Mouse (Mus musculus): Measurements from ENCODE around the gene Vwa8.

Vwa8 gene

DNA sequence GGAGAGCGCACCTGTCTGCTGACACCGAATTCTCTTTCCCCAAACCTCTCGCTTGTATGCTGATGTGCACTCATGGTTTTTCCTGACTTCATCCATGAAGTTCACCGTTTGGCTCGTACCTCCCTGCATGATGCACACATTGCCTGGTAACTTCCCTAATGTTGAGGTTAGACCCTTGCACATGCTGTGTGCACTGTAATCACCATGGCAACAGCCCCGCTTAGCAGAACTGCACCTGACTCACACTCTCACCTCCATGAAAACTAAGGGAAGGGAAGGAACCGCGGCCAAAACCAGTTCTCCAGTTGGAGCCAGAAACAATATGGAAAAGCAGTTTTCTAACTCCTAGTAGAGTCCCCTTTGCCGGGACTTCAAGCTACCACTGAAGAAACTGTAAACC lies 294.8 kb downstream of the Vwa8 start:
- DNase-seq (ENCODE audit: low read depth, low spot score): no peak

DNA sequence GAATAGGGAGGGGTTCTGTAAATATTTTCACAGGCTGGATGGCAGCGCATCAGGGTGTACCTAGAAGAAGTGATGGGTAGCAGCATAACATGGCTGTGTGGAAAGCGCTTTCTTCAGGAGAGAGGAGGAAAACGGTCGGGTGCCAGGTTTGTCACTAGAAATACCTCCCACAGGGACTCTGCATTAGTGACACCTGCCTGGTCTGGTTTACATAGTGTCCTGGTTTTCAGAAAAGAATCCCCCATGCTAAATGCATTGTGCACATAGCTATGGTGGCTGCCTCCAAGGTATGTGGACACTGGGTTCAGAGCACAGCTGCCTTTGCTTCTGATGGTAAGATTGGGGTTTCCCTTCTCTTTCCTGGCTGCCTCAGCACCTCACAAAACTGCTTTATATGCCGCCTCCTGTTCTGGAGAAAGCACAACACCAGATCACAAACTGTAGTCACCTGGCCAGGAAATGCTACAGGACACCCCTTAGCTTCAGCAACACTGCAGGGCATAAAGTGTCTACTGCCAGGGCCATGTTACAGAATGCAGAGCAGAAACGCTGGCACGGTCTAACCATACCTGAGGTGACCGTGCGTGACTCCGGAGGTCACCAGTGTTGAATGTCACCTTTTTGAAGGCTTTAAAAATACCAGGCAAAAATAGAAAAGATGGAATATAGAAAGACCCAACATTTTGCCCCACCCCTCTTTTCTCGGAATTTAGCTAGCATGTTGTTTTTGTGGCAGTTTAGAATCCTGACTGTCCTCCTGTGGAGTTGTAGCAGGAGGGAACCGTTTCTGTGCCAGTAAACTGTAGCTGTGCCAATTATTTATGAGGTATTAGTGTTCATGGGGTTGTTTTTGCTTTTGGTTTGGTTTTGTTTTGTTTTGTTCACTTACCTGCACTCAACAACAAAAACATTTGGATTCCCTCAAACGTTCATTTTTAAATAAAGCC lies 295.7 kb downstream of the Vwa8 start:
- no peak for DNase-seq (ENCODE audit: low read depth, low spot score)

DNA sequence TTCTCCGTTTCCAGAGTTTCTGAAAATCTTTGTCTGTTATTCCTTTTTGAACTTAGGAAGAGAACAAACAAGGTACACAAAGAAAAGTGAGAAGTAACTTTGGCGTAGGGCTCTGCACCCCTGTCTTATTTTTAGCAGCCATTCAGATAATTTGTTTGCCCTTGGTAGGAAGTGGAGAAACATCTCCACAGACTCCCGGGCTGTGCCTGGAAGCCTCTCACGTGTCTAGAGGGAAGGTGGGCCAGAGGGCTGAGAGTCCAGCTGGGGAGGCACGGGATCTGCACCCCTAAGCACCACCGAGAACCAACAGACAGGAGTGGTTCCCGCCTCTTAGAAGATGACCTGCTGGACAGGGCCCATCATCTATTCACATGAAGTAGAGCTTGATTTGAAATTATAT lies 302.9 kb downstream of the Vwa8 start:
- no peak for DNase-seq (ENCODE audit: low read depth, low spot score)

DNA sequence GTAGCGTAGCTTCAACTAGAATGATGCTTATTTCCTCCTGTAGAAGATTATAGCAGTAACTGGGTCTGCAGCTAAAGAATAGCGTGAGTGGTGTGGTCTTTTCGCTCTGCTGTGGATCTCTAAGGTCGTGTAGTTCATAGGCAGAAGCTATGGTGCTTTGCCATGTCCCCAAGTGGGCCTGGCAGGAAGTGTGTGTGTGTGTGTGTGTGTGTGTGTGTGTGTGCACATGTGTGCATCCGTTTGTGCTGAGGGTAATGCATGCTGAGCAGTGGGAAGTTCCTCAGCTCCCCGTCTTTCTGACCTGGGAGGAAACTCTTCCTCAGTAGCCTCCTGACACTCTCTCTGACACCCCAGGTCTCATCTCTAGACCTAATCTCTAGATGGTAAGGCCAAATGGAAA lies 305.0 kb downstream of the Vwa8 start:
- no peak for DNase-seq (ENCODE audit: low read depth, low spot score)

DNA sequence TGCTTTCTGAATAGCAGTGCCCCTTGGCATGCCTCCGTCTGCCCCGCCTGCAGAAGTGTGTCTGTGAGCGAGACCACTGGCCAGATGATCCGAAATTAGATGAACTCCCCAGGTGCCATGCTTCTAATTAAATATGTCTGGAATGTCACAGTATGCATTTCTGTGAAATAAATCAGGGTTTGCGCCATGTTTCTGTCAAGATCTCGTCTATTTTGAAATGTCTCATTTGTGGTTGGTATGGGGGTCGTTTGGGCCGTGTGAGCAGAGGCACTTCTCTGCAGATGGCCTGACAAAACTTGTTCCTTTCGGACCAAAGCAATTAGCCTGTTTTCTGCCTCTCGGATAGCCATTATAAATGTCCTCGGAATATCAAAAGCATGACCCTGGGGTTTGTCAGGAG lies 306.1 kb downstream of the Vwa8 start:
- no peak for DNase-seq (ENCODE audit: low read depth, low spot score)

DNA sequence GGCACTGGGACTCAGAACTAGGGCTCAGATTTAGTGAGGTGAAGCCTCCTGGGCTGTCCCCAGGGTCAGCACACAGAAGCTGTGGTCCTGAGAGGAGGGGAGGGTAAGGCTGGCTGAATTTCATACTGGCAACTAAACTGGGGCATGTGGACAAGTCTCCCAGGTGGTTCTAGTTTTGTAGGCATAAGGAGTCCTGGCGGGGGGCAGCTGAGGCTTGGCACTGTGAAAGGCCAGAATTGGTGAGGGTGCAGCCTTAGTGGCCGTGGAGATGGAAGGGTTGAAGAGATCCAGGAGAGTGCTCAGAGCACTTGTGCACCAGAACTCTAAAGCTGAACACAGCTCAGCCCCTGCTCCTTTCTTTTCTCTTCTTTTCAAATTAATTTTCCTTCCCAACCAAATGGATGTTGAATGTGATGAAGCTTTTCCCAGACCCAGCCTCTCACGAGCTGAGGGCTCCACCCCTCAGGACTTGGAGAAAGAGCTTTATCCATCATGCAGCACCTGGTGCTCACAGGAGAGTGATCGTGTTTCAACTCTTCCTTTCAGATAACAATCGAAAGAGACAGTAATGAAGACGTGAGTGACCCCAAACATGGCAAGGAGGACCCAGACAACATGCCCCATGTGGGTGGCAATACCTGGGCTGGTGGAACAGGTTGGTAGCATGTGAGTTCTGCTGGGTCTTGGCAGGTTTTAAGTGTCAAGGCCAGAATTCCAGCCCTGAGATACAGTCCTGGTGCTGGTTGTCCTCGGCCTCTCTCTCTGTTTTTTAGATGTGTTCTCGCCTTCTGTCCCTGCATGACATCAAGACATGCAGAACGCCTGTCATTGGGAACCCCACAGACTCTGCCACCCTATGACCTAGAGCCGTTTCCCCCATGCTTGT lies 307.9 kb downstream of the Vwa8 start:
- no peak for DNase-seq (ENCODE audit: low read depth, low spot score)

DNA sequence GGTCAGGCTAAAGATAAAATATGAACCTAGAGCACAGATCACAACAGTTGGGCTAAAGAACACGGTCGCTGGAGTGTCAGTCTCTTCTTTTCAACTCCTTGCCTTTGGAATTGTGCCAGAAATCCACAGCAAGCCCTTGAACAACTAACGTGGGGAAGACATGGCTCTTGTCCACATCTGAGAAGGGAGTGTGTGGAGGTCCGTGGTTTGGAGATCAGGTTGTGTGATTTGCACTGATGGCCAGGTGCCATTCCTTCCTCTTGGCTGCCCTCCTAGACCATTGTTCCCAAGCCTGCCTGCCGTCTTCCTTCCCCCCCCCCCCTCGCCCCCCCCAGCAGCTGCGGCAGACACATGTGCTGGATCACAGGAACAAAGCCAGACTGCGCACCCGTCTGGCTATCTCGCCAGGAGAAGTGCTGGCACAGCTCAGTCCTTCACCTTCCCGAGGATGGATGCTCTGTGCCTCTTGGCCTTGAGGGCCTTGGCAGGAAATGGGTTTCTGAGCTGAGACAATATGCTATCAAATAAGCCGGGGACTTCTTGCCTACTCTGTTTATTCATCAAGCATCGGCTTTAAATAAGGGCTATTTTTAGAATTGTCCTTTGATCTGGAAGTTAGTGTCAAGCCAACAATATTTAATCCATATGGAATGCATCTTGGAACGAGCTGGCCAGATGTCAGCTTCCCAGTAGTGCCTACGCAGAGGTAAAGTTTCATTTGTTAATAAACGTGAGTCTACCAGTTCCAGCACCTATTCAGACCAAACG lies 308.8 kb downstream of the Vwa8 start:
- no peak for DNase-seq (ENCODE audit: low read depth, low spot score)

DNA sequence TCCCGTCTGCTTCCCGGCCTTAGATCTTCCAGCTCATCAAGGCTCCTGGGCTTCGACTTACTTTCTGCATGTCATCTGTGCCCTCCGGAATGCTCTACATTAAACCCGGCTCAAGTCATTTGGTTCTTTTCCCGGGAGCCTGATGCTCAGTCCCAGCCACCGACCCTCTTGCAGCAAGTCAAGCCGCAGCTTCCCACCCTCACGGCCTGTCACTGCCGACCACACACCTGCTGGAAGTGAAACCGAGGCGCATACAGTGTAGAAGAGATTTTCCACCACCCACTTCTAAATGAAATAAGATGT lies 309.3 kb downstream of the Vwa8 start:
- no peak for DNase-seq (ENCODE audit: low read depth, low spot score)

DNA sequence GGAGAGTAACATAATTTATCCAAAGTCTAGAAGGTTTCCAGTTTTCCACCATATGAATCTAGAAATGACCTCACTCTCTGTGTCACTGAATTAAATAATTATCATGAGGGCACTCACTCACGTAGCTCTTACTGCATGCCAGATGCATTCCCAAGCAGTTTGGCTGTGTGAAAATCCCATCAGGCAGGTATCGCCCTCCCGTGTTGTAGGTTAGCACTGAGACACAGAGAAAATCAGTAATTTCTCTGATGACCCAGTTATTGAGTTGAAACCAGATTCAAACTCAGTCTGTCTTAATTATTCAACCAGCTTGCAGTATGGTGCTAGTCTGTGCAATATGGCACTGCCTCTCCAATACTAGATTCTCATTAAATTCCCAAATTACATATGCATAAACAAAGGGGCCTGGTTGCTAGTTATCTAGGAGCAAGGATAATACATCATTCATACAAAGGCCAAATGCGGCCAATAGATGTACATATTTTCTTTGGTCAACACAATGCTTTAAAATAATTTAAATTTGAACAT lies 309.9 kb downstream of the Vwa8 start:
- DNase-seq (ENCODE audit: low read depth, low spot score): no peak

DNA sequence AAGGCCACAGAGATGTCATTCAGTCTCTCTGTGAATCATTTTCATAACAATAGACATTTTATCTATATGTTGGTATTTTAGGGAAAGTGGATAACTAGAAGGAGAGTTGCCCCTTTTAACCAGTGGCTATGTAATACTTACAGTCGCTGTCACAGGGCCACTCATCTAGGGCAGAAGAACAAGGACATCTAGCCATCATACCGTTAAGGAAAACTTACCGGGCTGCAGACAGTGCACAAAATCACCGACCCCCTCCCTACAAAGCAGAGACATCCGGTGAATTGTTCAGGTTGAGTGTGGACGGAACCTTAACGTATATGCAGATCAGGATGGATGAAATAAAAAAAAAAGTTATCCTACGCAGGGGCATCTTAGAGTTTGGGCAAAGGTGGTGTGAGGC lies 310.6 kb downstream of the Vwa8 start:
- no peak for DNase-seq (ENCODE audit: low read depth, low spot score)

DNA sequence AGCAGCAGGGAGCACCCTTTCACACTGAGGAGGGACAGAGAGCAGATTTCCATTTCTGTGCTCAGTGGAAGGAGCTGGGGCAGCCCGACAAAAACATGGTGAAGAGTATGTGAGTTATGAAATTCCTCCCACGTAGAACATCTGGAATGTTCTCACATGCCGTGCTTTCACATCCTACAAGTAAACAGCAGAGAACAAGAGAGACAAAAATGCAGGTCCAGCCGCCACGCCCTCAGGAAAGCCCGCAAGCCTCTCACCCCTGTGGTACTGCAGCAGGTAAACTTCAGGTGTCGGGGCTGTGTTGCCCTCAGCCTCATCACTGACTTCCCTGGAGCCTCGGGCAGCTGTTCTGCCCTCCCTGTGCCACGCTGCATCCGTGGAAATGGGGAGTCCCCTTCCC lies 311.6 kb downstream of the Vwa8 start:
- no peak for DNase-seq (ENCODE audit: low read depth, low spot score)

DNA sequence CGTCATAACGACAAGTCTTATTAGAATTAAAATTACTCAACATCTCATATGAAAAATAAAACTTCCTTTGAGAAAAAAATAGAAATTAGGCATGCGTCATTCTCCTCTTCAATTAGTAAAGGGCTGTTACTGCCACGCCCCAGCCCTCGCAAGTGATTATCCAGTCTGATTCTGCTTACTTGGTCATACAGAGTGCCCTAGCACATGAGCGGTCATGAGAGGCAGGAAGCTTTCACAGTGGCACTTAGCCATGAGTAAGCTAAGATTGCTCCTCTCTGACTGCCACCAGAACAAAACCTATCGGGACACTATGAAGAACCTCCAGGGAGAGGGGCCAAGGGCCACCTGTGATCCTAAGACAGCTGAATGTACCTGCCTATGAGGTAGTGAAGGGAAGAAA lies 312.1 kb downstream of the Vwa8 start:
- no peak for DNase-seq (ENCODE audit: low read depth, low spot score)

DNA sequence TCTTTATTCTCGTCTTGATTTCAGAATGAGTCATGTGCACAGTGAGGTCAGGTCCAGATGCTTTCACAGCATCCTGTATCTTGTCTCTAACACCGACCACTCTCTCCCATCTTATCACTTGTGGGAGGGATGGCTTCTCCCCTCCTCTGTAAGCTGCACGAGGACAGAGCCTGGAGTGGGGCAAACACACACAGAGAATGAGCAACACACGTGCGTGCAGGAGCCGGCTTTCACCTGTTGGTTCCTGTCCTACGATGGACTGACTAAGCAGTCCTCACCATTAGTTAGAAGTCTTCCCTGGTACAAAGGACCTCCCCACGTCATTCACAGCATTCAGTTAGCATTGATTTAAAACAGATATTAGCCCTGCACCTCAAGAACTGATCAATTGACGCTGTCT lies 312.9 kb downstream of the Vwa8 start:
- no peak for DNase-seq (ENCODE audit: low read depth, low spot score)

DNA sequence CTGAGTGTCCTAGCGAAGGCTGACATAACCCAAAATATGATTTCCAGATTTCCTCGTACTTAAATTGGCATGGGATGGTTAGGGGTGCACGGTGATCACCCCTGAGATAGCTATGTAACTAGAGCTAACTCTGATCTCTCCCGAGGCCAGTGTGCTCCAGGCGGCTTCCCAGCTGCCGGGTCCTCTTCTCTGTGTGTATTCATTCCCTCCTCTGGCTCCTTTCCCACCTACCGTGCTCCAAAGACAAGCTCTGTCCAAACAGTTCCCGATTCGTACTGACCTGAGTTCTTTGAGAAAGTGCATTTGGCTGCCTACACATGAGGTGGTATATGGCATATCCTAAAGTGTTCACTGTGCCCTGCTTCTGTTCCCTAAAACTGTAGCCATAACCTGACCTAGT lies 313.8 kb downstream of the Vwa8 start:
- no peak for DNase-seq (ENCODE audit: low read depth, low spot score)

DNA sequence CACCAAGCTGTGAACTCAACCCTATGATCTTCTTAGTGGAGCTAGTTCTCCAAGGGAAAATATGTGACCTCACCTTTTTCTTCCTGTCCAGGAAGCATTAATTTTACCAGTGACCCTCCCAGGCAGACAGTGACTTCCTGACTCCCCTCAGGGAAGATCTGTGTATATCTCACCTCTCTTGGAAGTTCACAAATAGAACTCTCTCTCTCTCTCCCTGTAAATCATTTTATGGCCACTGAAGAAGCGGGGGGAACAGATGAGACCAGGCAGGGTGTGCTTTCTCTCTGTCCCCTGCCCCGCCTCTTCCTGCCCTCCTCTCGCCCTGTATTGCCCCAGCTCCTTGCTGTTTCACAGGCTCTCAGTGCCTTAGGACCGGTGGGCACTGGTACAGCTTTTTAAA lies 315.5 kb downstream of the Vwa8 start:
- DNase-seq (ENCODE audit: low read depth, low spot score): no peak

DNA sequence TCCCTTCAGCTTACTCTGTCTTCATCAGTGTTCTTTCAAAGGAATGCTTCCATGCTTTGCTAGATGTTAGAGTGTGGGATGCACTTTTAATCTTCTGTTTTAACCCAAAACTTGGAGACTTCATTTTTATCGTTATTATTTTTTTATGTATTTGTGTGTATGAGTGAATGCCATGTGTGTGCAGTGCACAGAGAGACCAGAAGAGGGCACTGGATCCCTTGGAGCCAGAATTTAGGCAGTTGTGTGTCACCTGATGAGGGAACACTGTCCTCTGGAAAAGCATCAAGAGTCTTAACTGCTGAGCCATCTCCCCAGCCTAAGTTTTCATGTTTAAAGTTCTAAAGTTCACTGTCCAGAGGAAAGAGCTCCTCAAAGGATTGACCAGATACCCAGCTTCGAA lies 316.1 kb downstream of the Vwa8 start:
- DNase-seq (ENCODE audit: low read depth, low spot score): no peak

DNA sequence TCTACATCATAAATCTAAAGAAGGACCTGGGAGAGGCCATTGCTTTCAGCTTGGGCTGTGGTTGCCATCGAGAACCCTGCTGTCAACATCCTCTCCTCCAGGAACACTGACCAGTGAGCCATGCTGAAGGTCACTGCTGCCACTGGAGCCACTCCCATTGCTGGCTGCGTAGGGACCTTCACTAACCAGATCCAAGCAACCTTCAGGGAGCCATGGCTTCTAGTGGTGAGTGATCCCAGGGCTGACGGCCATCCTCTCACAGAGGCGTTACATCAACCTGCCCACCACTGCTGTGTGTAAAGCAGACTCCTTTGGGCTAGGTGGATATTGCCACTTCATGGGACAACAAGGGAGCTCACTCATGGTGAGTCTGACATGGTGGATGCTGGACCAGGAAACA lies 325.7 kb downstream of the Vwa8 start:
- no peak for DNase-seq (ENCODE audit: low read depth, low spot score)

DNA sequence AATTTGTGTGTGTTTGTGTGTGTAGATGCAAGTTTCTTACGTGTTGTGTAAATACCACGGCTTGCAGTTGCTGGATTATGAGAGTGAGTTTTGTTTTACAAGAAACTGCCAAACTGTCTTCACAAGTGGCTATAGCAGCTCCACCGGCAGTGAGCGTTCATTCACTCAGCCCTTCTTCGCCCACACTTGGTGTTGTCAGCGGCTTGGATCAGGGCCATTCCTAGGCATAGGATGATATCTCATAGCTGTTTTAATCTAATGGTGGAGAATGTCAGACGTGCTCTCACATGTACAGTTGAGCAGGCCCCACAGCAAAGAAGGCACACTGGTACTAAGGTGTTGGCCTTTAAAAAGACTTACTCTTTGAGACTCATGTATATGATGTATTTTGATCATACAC lies 328.9 kb downstream of the Vwa8 start:
- no peak for DNase-seq (ENCODE audit: low read depth, low spot score)

DNA sequence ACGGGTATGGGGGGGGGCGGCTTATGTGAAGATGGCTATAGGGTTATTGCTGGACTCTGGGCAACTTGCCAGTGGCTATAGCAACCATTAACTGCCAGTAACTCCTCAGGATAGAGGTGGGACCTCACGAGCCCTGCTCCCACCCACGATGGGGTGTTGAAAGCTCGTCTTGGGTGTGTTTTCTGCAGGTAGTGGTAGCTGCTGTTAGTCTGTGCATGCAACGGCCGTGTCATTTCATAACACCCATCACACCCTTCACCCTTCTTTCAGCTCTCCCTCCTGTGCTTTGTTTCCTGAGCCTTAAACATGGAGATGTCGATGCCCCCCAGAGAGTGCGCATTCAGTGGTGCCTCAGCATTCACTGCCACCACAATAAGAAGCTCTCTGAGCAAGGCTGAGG lies 329.4 kb downstream of the Vwa8 start:
- no peak for DNase-seq (ENCODE audit: low read depth, low spot score)

DNA sequence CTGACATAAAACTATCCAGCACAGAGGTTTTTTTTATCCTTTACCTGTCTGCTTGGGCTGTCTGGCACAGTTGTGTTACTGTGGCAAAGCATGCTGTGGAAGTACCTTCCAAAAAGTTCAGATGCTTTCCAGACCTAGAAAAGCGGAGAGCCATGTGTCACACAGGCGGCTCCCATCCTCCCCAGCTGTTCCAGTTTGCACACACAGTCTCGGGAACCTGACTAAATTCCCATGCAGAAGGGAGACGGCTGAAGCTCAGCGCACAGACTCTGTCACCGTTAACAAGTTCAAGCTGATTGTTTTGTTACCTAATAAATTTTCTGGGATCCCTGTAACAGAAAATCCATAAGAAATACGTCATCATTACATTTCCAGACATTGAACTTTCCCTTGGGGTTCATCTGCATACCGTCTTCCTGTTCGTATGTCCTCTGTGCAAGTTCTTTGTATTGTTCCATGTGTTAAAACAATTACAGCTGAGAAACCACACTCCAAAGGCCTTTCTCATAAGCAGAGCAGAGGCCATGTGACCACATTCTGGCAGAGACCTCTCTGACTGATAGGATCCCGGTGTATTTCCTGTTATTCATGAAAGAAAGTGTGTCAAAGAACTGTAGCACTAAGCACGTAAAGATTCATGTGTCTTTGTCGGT lies 331.4 kb downstream of the Vwa8 start:
- DNase-seq (ENCODE audit: low read depth, low spot score): no peak

DNA sequence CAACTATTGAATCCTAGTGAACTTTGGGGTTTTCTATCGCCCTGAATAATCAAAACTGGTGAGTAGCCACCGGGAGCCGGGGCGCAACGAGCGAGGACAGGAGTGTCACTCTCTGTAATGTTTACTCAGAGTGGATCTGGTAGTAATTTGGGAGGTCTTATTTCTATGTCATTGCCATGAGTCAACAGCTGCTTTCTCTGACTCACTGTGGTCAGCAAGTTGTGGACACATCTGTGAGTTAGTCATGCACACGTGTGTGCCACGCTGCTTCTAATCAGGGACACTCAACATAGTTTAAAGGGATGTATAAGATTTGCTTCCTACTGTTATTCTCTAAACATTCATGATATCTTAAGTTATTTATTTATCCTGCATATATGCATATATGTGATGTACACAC lies 332.9 kb downstream of the Vwa8 start:
- no peak for DNase-seq (ENCODE audit: low read depth, low spot score)
